Mouse (Mus musculus): Measurements from ENCODE around the gene Zkscan16.

Zkscan16 gene

GRCm38 (mm10) chr4:58943420-58944205 is at the start of gene Zkscan16:
Zkscan16 (plus strand) TSS chr4:58943628.
- DNase-seq (ENCODE audit: low read depth), result peak; percentile 65

DNA sequence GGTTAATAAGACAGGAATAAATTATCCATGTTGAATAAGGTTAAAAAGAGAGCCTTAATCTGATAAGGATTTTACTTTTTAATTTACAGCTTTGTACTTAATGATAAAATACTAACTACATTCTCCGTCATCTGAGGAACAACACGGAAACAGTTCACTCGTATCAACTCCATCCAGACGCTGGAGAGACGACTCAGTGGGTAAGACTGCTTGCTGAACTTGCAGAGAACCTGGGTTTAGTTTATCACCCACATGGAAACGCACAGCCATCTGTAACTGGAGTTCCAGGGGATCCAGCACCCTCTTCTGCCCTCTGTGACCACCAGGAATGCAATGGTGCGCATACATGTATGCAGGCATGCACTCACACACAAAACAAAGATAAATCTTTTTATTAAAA is 49.0 kb upstream of the Zkscan16 start:
- no peak for DNase-seq (ENCODE audit: low read depth)

- no peak for DNase-seq (ENCODE audit: low read depth)
These were observed 46.0 kb upstream of the Zkscan16 start for GRCm38 (mm10) chr4:58897436-58897835.

DNA sequence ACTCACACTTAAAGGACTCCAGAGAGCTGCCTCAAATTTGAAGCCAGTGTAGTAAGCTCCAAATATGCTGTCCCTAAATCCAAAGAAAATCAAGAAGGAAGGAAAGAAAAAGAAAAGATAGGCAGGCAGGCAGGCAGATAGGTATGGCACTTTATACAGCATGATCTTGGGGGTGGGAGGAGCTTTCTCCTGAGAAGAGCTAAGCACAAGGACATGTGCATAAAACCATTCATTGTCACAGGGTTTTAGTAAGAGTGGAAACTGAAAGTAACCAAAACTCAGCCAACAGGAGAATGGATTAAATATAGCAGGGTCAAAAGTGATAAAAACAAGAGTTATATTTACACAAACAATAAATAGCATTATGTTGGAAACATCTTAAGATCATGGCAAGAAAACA is 45.1 kb upstream of the Zkscan16 start:
- DNase-seq (ENCODE audit: low read depth), result peak; percentile 24

GRCm38 (mm10) chr4:58907453-58907852 is 36.0 kb upstream of the Zkscan16 start:
- DNase-seq (ENCODE audit: low read depth), result no peak

- DNase-seq (ENCODE audit: low read depth), result peak; percentile 16
These were observed 33.0 kb upstream of the Zkscan16 start for GRCm38 (mm10) chr4:58910175-58911068.

- peak; percentile 63 for DNase-seq (ENCODE audit: low read depth)
These were observed 32.2 kb upstream of the Zkscan16 start for GRCm38 (mm10) chr4:58911069-58911830.

GRCm38 (mm10) chr4:58911831-58912628 is 31.4 kb upstream of the Zkscan16 start:
- DNase-seq (ENCODE audit: low read depth), result peak; percentile 70

DNA sequence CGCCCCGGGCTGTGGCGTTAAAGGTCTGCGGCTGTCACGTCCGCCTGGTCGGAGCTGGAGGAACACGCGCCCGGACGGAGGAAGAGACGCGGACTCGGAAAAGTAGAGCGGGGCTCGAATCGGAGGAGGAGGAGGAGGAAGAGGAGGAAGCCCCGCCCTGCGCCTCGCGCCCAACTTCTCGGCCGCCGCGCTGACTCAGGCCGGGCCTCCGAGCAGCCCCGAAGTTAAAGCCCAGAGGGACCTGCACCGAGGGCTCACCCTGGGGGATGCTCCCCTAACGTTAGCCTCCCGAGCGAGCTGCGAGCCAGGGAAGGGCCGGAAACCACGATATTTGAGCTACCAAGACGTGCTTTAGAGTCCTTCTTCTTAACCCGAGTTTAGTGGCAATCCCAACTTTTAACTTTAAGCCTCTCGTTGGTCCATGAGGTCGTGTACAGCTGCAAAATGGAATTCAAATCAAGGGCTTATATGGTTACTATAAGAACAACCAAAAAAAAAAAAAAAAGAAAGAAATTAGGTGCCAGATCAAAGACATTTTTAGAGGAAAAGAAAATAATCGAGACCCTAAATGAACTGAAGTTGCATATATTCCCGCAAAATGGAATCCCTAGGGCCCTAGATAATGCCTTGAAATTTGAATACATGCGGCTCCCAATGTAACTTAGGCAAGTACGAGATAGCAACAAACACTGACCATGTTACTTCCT is 30.6 kb upstream of the Zkscan16 start, which contains the start of gene Ecpas:
Gene Ecpas, minus strand, starts transcription at position 121 of the 707 bp plus-strand sequence.
- peak; percentile 69 for DNase-seq (ENCODE audit: low read depth)

DNA sequence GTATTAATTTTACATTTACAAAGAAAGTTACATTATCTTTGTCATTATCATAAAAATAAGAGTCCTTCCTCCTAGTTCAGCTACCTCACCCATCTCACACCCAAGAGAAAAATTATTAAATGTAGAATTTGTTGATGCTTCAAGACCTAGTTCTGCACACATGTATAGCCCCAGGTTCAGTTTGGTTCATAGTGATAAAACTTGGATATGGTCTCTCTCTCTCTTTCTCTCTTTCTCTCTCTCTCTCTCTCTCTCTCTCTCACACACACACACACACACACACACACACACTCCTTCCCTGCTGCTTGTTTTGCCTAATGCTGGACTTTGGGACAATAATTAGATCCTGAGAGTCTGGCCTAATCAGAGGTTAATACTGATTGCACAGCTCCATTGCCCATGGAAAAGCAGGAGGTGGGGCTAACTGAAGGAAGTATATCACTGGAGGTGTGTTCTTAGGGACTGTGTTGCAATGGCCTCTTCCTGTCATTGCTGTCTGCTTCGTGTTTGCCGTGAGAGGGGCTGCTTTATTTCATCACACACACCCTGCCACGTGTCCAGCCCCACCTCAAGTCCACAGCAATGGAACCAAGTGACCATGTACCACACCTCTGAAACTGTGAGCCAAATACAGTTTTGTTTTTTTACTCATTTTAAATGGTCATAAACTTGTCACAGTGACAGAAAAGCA is 29.9 kb upstream of the Zkscan16 start:
- DNase-seq (ENCODE audit: low read depth), result peak; percentile 24

- DNase-seq (ENCODE audit: low read depth), result no peak
These were observed 28.2 kb upstream of the Zkscan16 start for GRCm38 (mm10) chr4:58915081-58915826.

DNA sequence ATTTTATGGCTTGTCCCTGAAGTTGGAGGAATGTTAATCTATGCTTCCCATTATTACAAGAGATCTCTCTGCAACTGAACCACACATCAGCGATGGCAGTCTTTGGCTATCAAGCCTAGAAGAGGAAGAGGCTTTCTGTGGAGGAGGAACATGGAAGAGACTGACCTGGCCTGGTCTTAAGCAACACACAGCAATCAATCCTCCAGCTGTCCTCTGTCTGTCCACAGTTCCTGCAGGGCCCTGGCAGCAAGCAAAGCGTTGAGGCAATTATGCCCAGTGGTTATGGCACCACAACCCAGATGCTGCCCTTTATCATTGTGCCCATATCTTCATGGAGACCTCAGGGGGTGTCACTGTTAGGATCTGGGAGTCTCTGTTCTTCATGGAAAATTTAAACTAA is 19.5 kb upstream of the Zkscan16 start:
- DNase-seq (ENCODE audit: low read depth), result no peak

- DNase-seq (ENCODE audit: low read depth), result no peak
These were observed 17.8 kb upstream of the Zkscan16 start for GRCm38 (mm10) chr4:58925664-58926063.

- no peak for DNase-seq (ENCODE audit: low read depth)
These were observed 17.3 kb upstream of the Zkscan16 start for GRCm38 (mm10) chr4:58926120-58926519.

GRCm38 (mm10) chr4:58927661-58928060 is 15.8 kb upstream of the Zkscan16 start:
- DNase-seq (ENCODE audit: low read depth), result peak; percentile 26

DNA sequence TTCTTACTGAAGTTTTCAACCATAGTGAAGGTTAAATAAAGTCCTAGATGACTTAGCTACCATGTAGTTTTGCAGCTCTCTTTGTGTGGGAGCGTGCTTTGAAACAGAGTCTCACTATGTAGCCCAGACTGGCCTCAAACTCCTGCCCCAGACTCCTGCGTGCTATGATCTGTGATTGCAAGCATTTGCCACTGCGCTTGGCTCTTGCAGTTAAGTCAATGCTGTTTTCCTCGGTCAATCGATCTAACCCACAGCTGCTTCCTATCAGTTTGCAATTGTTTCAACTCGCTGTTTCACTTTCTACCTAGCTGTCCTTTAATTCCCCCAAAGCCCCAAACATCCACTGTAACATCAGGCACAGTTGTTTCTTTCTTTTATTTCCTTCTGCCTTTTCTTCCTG is 10.9 kb upstream of the Zkscan16 start:
- DNase-seq (ENCODE audit: low read depth), result no peak

DNA sequence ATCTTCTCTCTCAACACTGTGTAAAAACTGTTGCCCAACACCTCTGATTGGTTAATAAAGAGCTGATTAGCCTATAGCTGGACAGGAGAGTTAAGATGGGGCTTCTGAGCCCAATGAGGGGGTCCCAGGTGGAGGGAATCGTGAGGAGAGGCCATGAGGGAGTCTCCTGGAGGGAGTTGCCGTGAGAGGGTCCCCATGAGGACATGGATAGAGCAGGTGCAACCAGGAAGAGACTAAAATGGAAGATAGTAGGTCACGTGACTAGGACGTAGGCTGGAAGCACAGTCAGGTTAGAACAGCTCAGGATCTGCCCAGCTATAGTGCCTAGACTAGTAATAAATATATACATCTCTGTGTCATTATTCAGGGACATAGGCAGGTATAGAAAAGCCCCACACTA is 9.1 kb upstream of the Zkscan16 start:
- no peak for DNase-seq (ENCODE audit: low read depth)

- DNase-seq (ENCODE audit: low read depth), result peak; percentile 59
These were observed 8.5 kb upstream of the Zkscan16 start for GRCm38 (mm10) chr4:58934746-58935476.

- DNase-seq (ENCODE audit: low read depth), result no peak
These were observed 7.6 kb upstream of the Zkscan16 start for GRCm38 (mm10) chr4:58935846-58936245.
